Mouse (Mus musculus): ENCODE measurements around the gene Ifi35.

- TF ChIP-seq GATA1 (IDR thresholded peaks at IDR 0.05; ENCODE audit: low read length) (no peak), TAL1 (IDR thresholded peaks at IDR 0.05; ENCODE audit: low read length) (no peak)
These were observed 23.9 kb upstream of the Ifi35 start, which contains the start of gene Gm27029 for GRCm38 (mm10) chr11:101424105-101424851.
